ENCODE assay signal across 17 mouse cellular contexts in genomic region chr9:112078903-112079302, GRCm38 (mm10).
"Had no signal": no experiment of that assay in that cellular context is flagged by ENCODE, and none has a peak within 500 bp of the region (broad histone marks: within the 10 kb centered on the region; RNA-seq: fewer than 3 reads in every experiment).

No protein-coding gene starts in this region.

- H3K9ac ChIP-seq: lung, embryonic 14.5 days; midbrain, embryonic 12.5 days; neural tube, embryonic 12.5 days had no signal

- DNase-seq: lung, adult 18-20 months; lung, embryonic 14.5 days; lung, postnatal 10 days; lung, postnatal 4 days; midbrain, embryonic 14.5 days; right cerebral cortex, adult 18-20 months; right cerebral cortex, postnatal 25 days; right cerebral cortex, postnatal 4 days; spleen, adult 18-20 months; thymus, adult 18-20 months; thymus, postnatal 14 days; thymus, postnatal 36 days had no signal

- H3K4me3 ChIP-seq: midbrain, embryonic 10.5 days; midbrain, embryonic 12.5 days; myocyte; neural tube, embryonic 12.5 days had no signal

- H3K4me2 ChIP-seq: lung, embryonic 14.5 days; midbrain, embryonic 12.5 days; neural tube, embryonic 12.5 days had no signal

- H3K27me3 ChIP-seq: midbrain, embryonic 12.5 days; neural tube, embryonic 12.5 days had no signal

- H3K27ac ChIP-seq: midbrain, embryonic 10.5 days; midbrain, embryonic 12.5 days; neural tube, embryonic 12.5 days had no signal

- H3K9me3 ChIP-seq: midbrain, embryonic 10.5 days; midbrain, embryonic 12.5 days; neural tube, embryonic 12.5 days had no signal

- ATAC-seq: midbrain, embryonic 16.5 days had no signal

- H3K36me3 ChIP-seq: midbrain, embryonic 10.5 days; midbrain, embryonic 12.5 days; neural tube, embryonic 12.5 days had no signal
